Mouse (Mus musculus) urinary bladder, adult 18-20 months (tissue): ENCODE measurements around the gene Zdhhc12.
"Not testable (repeated sequence)": the region's sequence is repeated elsewhere in the genome, so short reads cannot be mapped to it uniquely, and the experiment has no call there.

ENCODE experiments used
- DNase-seq, 2 experiments: peaks; one replicate each; pipeline ENCODE4 v3.0.0; 2022; ENCODE audit warnings: low spot score in 2 of 2, mixed read lengths in 2 of 2

Gene Zdhhc12

GRCm38 (mm10) chr2:30064298-30064697, 29.1 kb downstream of the Zdhhc12 start:
- DNase-seq = no peak

- no peak for DNase-seq
These were observed 29.7 kb downstream of the Zdhhc12 start for GRCm38 (mm10) chr2:30063791-30064190.

GRCm38 (mm10) chr2:30063235-30063634, 30.2 kb downstream of the Zdhhc12 start:
- no peak for DNase-seq

DNA sequence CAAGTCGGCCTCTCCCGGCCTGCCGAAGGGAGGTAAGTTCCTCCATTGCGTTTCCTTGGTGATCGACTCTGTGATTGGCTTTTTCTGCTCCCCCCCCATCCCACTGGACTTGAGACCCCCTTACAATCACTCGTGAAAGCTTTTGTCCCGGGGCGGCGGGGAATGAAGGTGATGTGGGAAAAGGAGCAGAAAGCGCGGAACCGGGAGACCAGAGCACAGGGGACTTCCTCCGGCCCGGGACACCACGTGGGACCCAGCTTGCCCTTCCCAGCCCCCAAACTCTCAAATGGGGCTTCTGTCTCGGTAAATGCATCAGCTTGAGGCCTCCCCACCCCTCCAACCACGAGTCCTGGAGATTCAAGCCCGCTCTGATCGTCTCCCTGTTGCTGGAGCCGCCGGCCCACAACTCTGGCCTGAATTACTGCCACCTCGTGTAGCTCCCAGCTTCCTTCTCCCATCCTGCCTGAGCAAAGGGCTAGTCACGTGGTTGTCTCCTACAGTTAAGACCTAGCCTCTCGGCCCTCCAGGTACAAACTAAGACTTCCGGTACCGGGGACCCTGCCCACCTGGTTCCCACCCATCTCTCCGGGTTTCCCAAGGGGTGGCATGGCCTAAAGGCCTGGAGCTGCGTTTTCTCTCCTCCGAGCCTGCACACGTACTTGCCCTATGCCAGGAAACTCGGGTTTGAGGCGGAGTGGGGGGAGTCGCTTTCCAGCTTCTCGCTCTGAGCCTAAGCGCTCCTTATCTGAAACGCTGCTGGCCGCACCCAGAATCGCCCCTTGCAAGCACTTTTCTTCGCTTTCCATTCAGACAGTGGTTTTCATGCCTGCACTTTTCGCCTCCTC, 31.0 kb downstream of the Zdhhc12 start:
- peak; percentile 52 to 73 for DNase-seq

- DNase-seq = peak; percentile 30 to 53
These were observed 32.0 kb downstream of the Zdhhc12 start for GRCm38 (mm10) chr2:30061215-30062166.

- DNase-seq = no peak
These were observed 35.0 kb downstream of the Zdhhc12 start for GRCm38 (mm10) chr2:30058418-30058817.

DNA sequence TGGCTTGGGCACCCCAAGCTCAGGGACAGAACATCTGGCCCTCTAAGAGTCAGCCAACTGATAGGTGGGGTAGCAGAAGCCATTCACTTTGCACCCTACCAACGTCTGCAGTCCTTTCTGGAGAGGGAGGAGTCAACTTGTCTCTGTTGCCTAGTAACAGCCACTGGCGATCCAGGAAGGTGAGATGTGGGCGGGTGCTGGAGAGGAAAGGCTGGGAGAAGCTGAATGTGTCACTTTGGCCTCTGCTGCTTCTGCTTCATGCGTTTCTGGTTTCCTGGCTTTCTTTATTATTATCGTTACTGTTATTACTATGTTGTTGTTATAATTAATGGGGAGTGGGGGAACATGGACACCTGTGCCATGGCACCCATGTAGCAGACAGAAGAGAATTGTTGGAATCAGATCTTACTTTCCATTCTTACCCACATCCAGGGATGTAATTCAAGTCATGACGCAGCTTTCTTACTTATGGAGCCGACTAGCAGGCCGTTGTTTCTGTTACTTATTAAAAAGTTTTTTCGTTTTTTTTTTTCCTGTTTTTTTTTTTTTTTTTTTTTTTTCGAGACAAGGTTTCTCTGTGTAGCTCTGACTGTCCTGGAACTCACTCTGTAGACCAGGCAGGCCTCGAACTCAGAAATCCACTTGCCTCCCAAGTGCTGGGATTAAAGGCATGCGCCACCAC, 36.1 kb downstream of the Zdhhc12 start, which contains the start of gene Set:
Gene Set, plus strand, starts transcription at position 156 of the 682 bp plus-strand sequence.
- DNase-seq = no peak

DNA sequence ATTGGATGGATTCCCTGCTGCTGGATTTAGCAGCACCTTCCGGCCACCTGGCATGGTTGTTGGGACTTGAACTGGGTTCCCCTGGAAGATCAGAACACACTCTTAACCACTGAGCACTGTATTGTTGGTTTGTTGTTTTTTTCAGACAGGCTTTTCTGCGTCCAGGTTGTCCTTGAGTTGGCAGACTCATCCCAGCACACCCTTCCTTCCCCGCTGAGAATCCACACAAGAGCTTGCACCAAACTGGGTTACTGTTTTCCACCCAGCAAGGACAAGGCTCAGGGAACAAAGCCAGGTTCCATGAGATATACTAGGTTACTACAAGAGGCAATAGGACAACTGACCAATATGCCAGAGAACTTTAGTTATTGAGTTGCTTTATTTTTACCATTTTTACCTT, 36.7 kb downstream of the Zdhhc12 start:
- no peak for DNase-seq

DNA sequence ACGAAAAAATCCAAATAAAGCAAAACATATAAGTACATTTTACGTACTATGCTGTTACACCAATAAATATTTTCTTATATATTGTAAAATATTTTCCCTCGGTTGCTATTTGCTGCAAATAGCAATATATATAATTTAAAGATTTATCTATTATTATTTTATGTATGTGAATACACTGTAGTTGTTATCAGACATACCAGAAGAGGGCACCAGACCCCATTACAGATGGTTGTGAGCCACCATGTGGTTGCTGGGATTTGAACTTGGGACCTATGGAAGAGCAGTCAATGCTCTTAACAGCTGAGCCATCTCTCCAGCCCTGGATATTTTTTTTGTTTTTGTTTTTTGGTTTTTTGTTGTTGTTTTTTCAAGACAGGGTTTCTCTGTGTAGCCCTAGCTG, 38.1 kb downstream of the Zdhhc12 start:
- DNase-seq = not testable (repeated sequence)

- DNase-seq = no peak
These were observed 41.3 kb downstream of the Zdhhc12 start for GRCm38 (mm10) chr2:30051992-30052761.

- DNase-seq = no peak
These were observed 43.6 kb downstream of the Zdhhc12 start for GRCm38 (mm10) chr2:30049831-30050230.

GRCm38 (mm10) chr2:30048699-30049388, 44.6 kb downstream of the Zdhhc12 start, which contains the start of gene Wdr34:
Gene Wdr34 (minus strand): TSS chr2:30048881.
- peak; percentile 96 to 98 for DNase-seq

GRCm38 (mm10) chr2:30048101-30048501, 45.3 kb downstream of the Zdhhc12 start:
- DNase-seq = no peak

DNA sequence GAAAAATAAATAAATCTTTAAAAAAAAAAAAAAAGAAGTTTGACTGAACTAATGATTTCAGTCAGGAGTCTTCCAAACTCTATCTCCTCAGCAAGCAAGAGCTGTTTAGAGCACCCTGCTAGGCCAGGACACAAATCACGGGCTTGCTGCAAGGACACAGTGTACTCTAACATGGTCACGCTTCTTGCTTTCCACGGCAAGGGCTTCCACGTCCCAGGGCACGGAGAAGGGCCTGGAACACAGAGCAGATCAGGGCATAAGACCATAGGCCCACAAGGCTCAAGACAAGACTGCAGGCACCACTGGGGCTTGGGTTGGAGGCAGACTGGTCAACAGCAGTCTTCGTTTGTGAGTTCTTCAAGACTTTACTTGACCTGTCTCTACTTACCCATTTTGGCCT, 46.3 kb downstream of the Zdhhc12 start:
- DNase-seq = no peak

DNA sequence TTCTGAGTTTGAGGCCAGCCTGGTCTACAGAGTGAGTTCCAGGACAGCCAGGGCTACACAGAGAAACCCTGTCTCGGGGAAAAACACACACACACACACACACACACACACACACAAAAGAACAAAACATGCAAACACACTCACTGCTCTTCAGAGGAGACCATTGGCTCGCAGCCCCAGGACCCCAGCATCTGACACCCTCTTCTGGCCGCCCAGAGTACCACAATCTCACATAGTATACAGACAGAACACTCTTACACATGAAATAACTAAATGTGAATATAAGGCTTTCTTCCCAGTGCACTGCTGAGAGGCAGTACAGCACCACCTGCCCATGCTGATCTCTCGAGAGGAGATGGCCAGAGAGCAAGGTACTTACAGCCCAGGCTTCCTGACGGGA, 48.9 kb downstream of the Zdhhc12 start:
- DNase-seq = no peak

- peak; percentile 50 to 72 for DNase-seq
These were observed 51.0 kb downstream of the Zdhhc12 start for GRCm38 (mm10) chr2:30042445-30042844.
